Mouse (Mus musculus) heart, embryonic 14.5 days (tissue): ENCODE results near the gene Ank3. TPM values are rescaled to one million over a fixed set of nuclear protein-coding genes. Genes with fewer than 3 reads are reported as not detected.
A peak's percentile ranks its signal among the peaks of the same experiment; 100 is the strongest.

Experiments used
- ATAC-seq: fragments of 200-750 bp; cut with Nextera tagmentation; 2 replicates; pipeline ENCODE4 v1.8.0; 2017; ENCODE audit warnings: low read depth, moderate TSS enrichment; ENCODE audit not compliant: insufficient number of reproducible peaks, insufficient read depth, low FRiP score
- H3K27ac ChIP-seq, 2 experiments: fragments of 200-500 bp in 1 of 2; fragments of 300-500 bp in 1 of 2; sonication (generic) in 1 of 2; replicated peaks in 1 of 2; 2 replicates each; pipeline ENCODE4 v1.5.1; 2012 to 2014; ENCODE audit warnings: low read depth in 2 of 2, low read length in 2 of 2, control low read depth in 1 of 2, mild to moderate bottlenecking in 1 of 2, mixed read lengths in 1 of 2; ENCODE audit not compliant: control insufficient read depth in 1 of 2, insufficient read depth in 1 of 2
- H3K27me3 ChIP-seq: fragments of 300-500 bp; sonication (generic); 2 replicates; pipeline ENCODE4 v1.6.1; 2014; ENCODE audit warnings: mild to moderate bottlenecking, low read length, control low read depth; ENCODE audit not compliant: control insufficient read depth, insufficient read depth
- H3K36me3 ChIP-seq: fragments of 300-500 bp; sonication (generic); 2 replicates; pipeline ENCODE4 v1.6.1; 2014; ENCODE audit warnings: mild to moderate bottlenecking, control low read depth, low read length, mixed read lengths; ENCODE audit not compliant: control insufficient read depth, insufficient read depth
- H3K4me1 ChIP-seq, 2 experiments: fragments of 200-500 bp in 1 of 2; fragments of 300-500 bp in 1 of 2; sonication (generic) in 1 of 2; 2 replicates each; pipeline ENCODE4 v1.6.1; 2012 to 2014; ENCODE audit warnings: low read length in 2 of 2, control low read depth in 1 of 2, mixed read lengths in 1 of 2; ENCODE audit not compliant: control insufficient read depth in 2 of 2, insufficient read depth in 2 of 2
- H3K4me2 ChIP-seq: fragments of 300-500 bp; sonication (generic); 2 replicates; pipeline ENCODE4 v1.6.1; 2014; ENCODE audit warnings: mild to moderate bottlenecking, low read length
- H3K4me3 ChIP-seq, 2 experiments: fragments of 200-500 bp in 1 of 2; fragments of 300-500 bp in 1 of 2; sonication (generic) in 1 of 2; 2 replicates each; pipeline ENCODE4 v1.5.1; 2012 to 2014; ENCODE audit warnings: low read length in 2 of 2, mild to moderate bottlenecking in 2 of 2, control low read depth in 1 of 2, low read depth in 1 of 2, moderate library complexity in 1 of 2; ENCODE audit not compliant: control insufficient read depth in 1 of 2, insufficient read depth in 1 of 2
- H3K9ac ChIP-seq: fragments of 300-500 bp; sonication (generic); 2 replicates; pipeline ENCODE4 v1.6.1; 2014; ENCODE audit warnings: mild to moderate bottlenecking, low read length
- H3K9me3 ChIP-seq: fragments of 300-500 bp; sonication (generic); 2 replicates; pipeline ENCODE4 v1.6.1; 2016; ENCODE audit warnings: low read length, control low read depth; ENCODE audit not compliant: control insufficient read depth
- WGBS: fragments of 180-500 bp; shearing (Covaris S2); extraction: QIAGEN DNeasy Blood & Tissue Kit; methylation state at CpG from one replicate; pipeline ENCODE4 v1.1.7; 2014; 5-methylcytosine and 5-hydroxymethylcytosine counted together
- polyA plus RNA-seq: library from polyadenylated mRNA; unstranded; fragments of >200 nt; fragmentation: Nextera tagmentation; extraction: Ambion mirVana; gene quantifications from 2 replicates; pipeline ENCODE4 v1.2.1, GENCODE M21; 2014

Gene Ank3
- polyA plus RNA-seq, 1 experiment from 2014 or later: 43.2 TPM

GRCm38 (mm10) chr10:69604609-69605008 is 206.0 kb downstream of the Ank3 start:
- WGBS: 78% methylated on average over 6 of the region's 6 CpGs
- no peak for ATAC-seq

GRCm38 (mm10) chr10:69605211-69605610 is 206.6 kb downstream of the Ank3 start:
- WGBS: 23% methylated on average over 12 of the region's 12 CpGs
- no peaks in the 10 kb centered on the region for H3K9me3 ChIP-seq
- no peaks in the 10 kb centered on the region for H3K36me3 ChIP-seq
- peak overlapping the region; percentile 14; the same call in 1 of the 2 replicates for H3K4me2 ChIP-seq
- no peak for ATAC-seq
- no peaks in the 10 kb centered on the region for H3K27me3 ChIP-seq
- no peak overlapping the region for H3K27ac ChIP-seq
- no peak overlapping the region for H3K4me3 ChIP-seq
- H3K4me1 ChIP-seq: peaks cover 4 to 11% of the 10 kb centered on the region in 2 experiments
- H3K9ac ChIP-seq: no peak overlapping the region; the same call in 1 of the 2 replicates

More at GRCm38 (mm10) chr10:69604609-69605008, 206.0 kb downstream of the Ank3 start:
- Histone ChIP-seq H3K27ac (no peak overlapping the region), H3K27me3 (no peaks in the 10 kb centered on the region), H3K36me3 (no peaks in the 10 kb centered on the region), H3K9ac (no peak overlapping the region), H3K4me1 (peaks cover 4 to 11% of the 10 kb centered on the region in 2 experiments), H3K4me2 (no peak overlapping the region), H3K9me3 (no peaks in the 10 kb centered on the region), H3K4me3 (no peak overlapping the region)

GRCm38 (mm10) chr10:69607611-69608119 is 209.1 kb downstream of the Ank3 start:
- H3K27me3 ChIP-seq: no peaks in the 10 kb centered on the region
- no peak overlapping the region for H3K9ac ChIP-seq
- no peaks in the 10 kb centered on the region for H3K9me3 ChIP-seq
- 71% methylated on average over 14 of the region's 14 CpGs for WGBS
- H3K36me3 ChIP-seq: no peaks in the 10 kb centered on the region
- H3K4me1 ChIP-seq: peaks cover 7 to 26% of the 10 kb centered on the region in 2 experiments
- ATAC-seq: no peak
- no peak overlapping the region for H3K4me3 ChIP-seq
- no peak overlapping the region for H3K27ac ChIP-seq
- H3K4me2 ChIP-seq: no peak overlapping the region

- H3K36me3 ChIP-seq: no peaks in the 10 kb centered on the region
Measured at GRCm38 (mm10) chr10:69611314-69611713, 212.7 kb downstream of the Ank3 start.

GRCm38 (mm10) chr10:69611839-69612340 is 213.3 kb downstream of the Ank3 start:
- Histone ChIP-seq H3K9ac (no peak overlapping the region), H3K27ac (peak overlapping the region; percentile 24 to 63), H3K9me3 (no peaks in the 10 kb centered on the region), H3K27me3 (no peaks in the 10 kb centered on the region), H3K4me2 (no peak overlapping the region), H3K4me1 (peaks cover 4 to 23% of the 10 kb centered on the region in 2 experiments), H3K36me3 (no peaks in the 10 kb centered on the region), H3K4me3 (no peak overlapping the region)
- 22% methylated on average over 5 of the region's 5 CpGs for WGBS
- ATAC-seq: peak; percentile 70

More at GRCm38 (mm10) chr10:69611314-69611713, 212.7 kb downstream of the Ank3 start:
- WGBS: 79% methylated on average over 3 of the region's 3 CpGs
- Histone ChIP-seq H3K4me1 (peaks cover 3 to 19% of the 10 kb centered on the region in 2 experiments; a peak in 3 of 4 replicates), H3K4me3 (no peak overlapping the region), H3K9ac (no peak overlapping the region), H3K27ac (peak overlapping the region in 1 of 2 experiments; percentile 63; a peak in 3 of 4 replicates), H3K9me3 (no peaks in the 10 kb centered on the region), H3K27me3 (no peaks in the 10 kb centered on the region), H3K4me2 (no peak overlapping the region)
- no peak for ATAC-seq

- Histone ChIP-seq H3K4me2 (peak overlapping the region; percentile 53), H3K9ac (no peak overlapping the region; the same call in 1 of the 2 replicates), H3K4me1 (peaks cover 18 to 49% of the 10 kb centered on the region in 2 experiments), H3K27me3 (no peaks in the 10 kb centered on the region), H3K4me3 (no peak overlapping the region), H3K36me3 (no peaks in the 10 kb centered on the region), H3K9me3 (no peaks in the 10 kb centered on the region), H3K27ac (peak overlapping the region; percentile 46 to 75)
- 72% methylated on average over 3 of the region's 3 CpGs for WGBS
- no peak for ATAC-seq
Measured at GRCm38 (mm10) chr10:69616953-69617352, 218.4 kb downstream of the Ank3 start.

GRCm38 (mm10) chr10:69617537-69618112 is 219.1 kb downstream of the Ank3 start:
- H3K4me1 ChIP-seq: peaks cover 17 to 44% of the 10 kb centered on the region in 2 experiments
- peak overlapping the region; percentile 46 to 75 for H3K27ac ChIP-seq
- H3K36me3 ChIP-seq: no peaks in the 10 kb centered on the region
- no peaks in the 10 kb centered on the region for H3K27me3 ChIP-seq
- 39% methylated on average over 16 of the region's 16 CpGs for WGBS
- H3K9me3 ChIP-seq: no peaks in the 10 kb centered on the region
- H3K9ac ChIP-seq: no peak overlapping the region; the same call in 1 of the 2 replicates
- ATAC-seq: peak; percentile 59
- peak overlapping the region; percentile 53 for H3K4me2 ChIP-seq
- H3K4me3 ChIP-seq: peak overlapping the region in 1 of 2 experiments; percentile 29; a peak in 2 of 4 replicates
